Comparison of ENCODE assay signal across 21 mouse cellular contexts in genomic region chr13:110048767-110049434, GRCm38 (mm10).
A peak's percentile ranks its signal among the peaks of the same experiment; 100 is the strongest.
DNase-seq lines count a peak whose midpoint lies in the region; ATAC-seq and TF ChIP-seq lines count a peak whose summit lies in the region.
"Had no signal": no experiment of that assay in that cellular context is flagged by ENCODE, and none has a peak within 500 bp of the region (broad histone marks: within the 10 kb centered on the region; RNA-seq: fewer than 3 reads in every experiment).

No protein-coding gene starts in this region.

- H3K4me1 ChIP-seq in spleen, adult 2 months (ENCODE audit: control insufficient read depth, insufficient read depth, insufficient read length), result peaks cover 9% of the 10 kb centered on the region; the same call in 1 of the 2 replicates
- peaks cover 0 to 6% of the 10 kb centered on the region in 2 experiments; a peak in 1 of 4 replicates for H3K4me1 ChIP-seq in CH12.LX (ENCODE audit: control insufficient read depth in 1 of 2, insufficient read depth in 2 of 2)
- H3K4me1 ChIP-seq: forebrain, embryonic 13.5 days; intestine, embryonic 15.5 days; midbrain, embryonic 12.5 days; neural tube, embryonic 15.5 days had no signal

- peak; percentile 14 for ATAC-seq in inflammation-experienced regulatory T-cells, adult 6 months
- ATAC-seq: forebrain, embryonic 13.5 days; intestine, embryonic 15.5 days had no signal

- DNase-seq in spleen, adult 2 months (ENCODE audit: low read depth in 1 of 2, low spot score in 2 of 2), result peak; percentile 4 to 15
- no peak for DNase-seq in spleen, postnatal 4 days (ENCODE audit: low spot score in 2 of 2)
- DNase-seq in CH12.LX (ENCODE audit: extremely low read depth) (peak; percentile 73), liver (no peak)
- peak; percentile 14 for DNase-seq in thymus, postnatal 25 days
- no peak for DNase-seq in c-Kit-positive CD71-positive TER-119-positive erythroid progenitor cells, embryonic 14.5 days (ENCODE audit: low spot score)
- no peak for DNase-seq in embryo, embryonic 11 days
- DNase-seq: cerebellum, postnatal 14 days; gastrocnemius, postnatal 25 days; left cerebral cortex, postnatal 4 days; lung, adult 2 months had no signal

- H3K36me3 ChIP-seq in spleen, adult 2 months (ENCODE audit: control insufficient read depth, insufficient read depth, low read length), result no peaks in the 10 kb centered on the region
- H3K36me3 ChIP-seq in CH12.LX (replicated peaks in 1 of 2; ENCODE audit: control insufficient read depth in 1 of 2, insufficient read depth in 1 of 2, low read length in 1 of 2), result no peaks in the 10 kb centered on the region
- H3K36me3 ChIP-seq: heart, embryonic 13.5 days; intestine, embryonic 15.5 days; midbrain, embryonic 12.5 days had no signal

- H3K9me3 ChIP-seq in CH12.LX (replicated peaks; ENCODE audit: low read length), result peaks cover 14% of the 10 kb centered on the region
- H3K9me3 ChIP-seq: forebrain, embryonic 13.5 days; heart, embryonic 13.5 days; intestine, embryonic 15.5 days; midbrain, embryonic 12.5 days; neural tube, embryonic 15.5 days had no signal

- TF ChIP-seq EP300 in CH12.LX (IDR thresholded peaks at IDR 0.05; ENCODE audit: low read length), result no peak

- H3K4me3 ChIP-seq in spleen, adult 2 months (ENCODE audit: extremely low read depth, insufficient read depth, insufficient read length), result no peak overlapping the region
- no peak overlapping the region for H3K4me3 ChIP-seq in CH12.LX (replicated peaks in 1 of 3; ENCODE audit: low read depth in 2 of 3, low read length in 2 of 3, poor library complexity in 1 of 3)
- H3K4me3 ChIP-seq: forebrain, embryonic 13.5 days; heart, embryonic 13.5 days; intestine, embryonic 15.5 days; layer of hippocampus, adult 2 months; midbrain, embryonic 12.5 days; neural tube, embryonic 15.5 days had no signal

- in situ Hi-C loops in CH12.LX (cut with MboI; ENCODE audit: low pct_ligation_motif_present, low pct_unique_long_range_greater_than_20kb, low sequenced_read_pairs), result no loop called here

- TF ChIP-seq POLR2A in spleen, adult 2 months (IDR thresholded peaks at IDR 0.05; ENCODE audit: low read depth, low read length), result no peak
- no peak for TF ChIP-seq POLR2A in CH12.LX (IDR thresholded peaks at IDR 0.05; ENCODE audit: low read depth, low read length)

- no peaks in the 10 kb centered on the region for H3K79me2 ChIP-seq in CH12.LX (replicated peaks; ENCODE audit: control insufficient read depth, extremely low read depth, insufficient read depth, poor library complexity, severe bottlenecking)

- 5% methylated on average over 5 of the region's 5 CpGs for WGBS in spleen, adult 2 months

- dilution Hi-C loops in CH12.LX (cut with MboI; ENCODE audit: extremely low pct_ligation_motif_present, extremely low pct_unique_long_range_greater_than_20kb, low sequenced_read_pairs), result no loop called here

- no peak for TF ChIP-seq RAD21 in CH12.LX (IDR thresholded peaks at IDR 0.05; ENCODE audit: low read depth, low read length)

- no peaks in the 10 kb centered on the region for H3K27me3 ChIP-seq in spleen, adult 2 months (ENCODE audit: control insufficient read depth, insufficient read depth, low read length)
- no peaks in the 10 kb centered on the region for H3K27me3 ChIP-seq in CH12.LX (replicated peaks)
- H3K27me3 ChIP-seq: forebrain, embryonic 13.5 days; heart, embryonic 13.5 days; intestine, embryonic 15.5 days; midbrain, embryonic 12.5 days; neural tube, embryonic 15.5 days had no signal

- no peak overlapping the region for H3K4me2 ChIP-seq in CH12.LX (ENCODE audit: insufficient read depth, low read depth, poor library complexity, severe bottlenecking)
- H3K4me2 ChIP-seq: forebrain, embryonic 13.5 days; heart, embryonic 13.5 days; intestine, embryonic 15.5 days; liver, embryonic 11.5 days; midbrain, embryonic 12.5 days; neural tube, embryonic 15.5 days had no signal

- TF ChIP-seq CTCF in spleen, adult 2 months (IDR thresholded peaks at IDR 0.05; ENCODE audit: extremely low read depth, insufficient read depth, insufficient read length, insufficient replicate concordance), result no peak
- no peak for TF ChIP-seq CTCF in CH12.LX (conservative IDR thresholded peaks at IDR 0.05 in 1 of 2, IDR thresholded peaks at IDR 0.05 in 1 of 2; ENCODE audit: low read depth in 2 of 2, low read length in 2 of 2)

- H3K27ac ChIP-seq in spleen, adult 2 months (ENCODE audit: insufficient read depth, low read length), result no peak overlapping the region
- H3K27ac ChIP-seq in CH12.LX (ENCODE audit: insufficient read depth, low read depth), result no peak overlapping the region
- H3K27ac ChIP-seq: forebrain, embryonic 13.5 days; heart, embryonic 13.5 days; intestine, embryonic 15.5 days; kidney, postnatal 0 days; layer of hippocampus, adult 2 months; macrophage; midbrain, embryonic 12.5 days; neural tube, embryonic 15.5 days had no signal

- H3K9ac ChIP-seq in CH12.LX (ENCODE audit: insufficient read depth, low read depth), result no peak overlapping the region
- H3K9ac ChIP-seq: forebrain, embryonic 13.5 days; heart, embryonic 13.5 days; intestine, embryonic 15.5 days; midbrain, embryonic 12.5 days; neural tube, embryonic 15.5 days had no signal

TF ChIP-seq in CH12.LX, 34 proteins besides CTCF, POLR2A, EP300 and RAD21:
- TF ChIP-seq RCOR1 (conservative IDR thresholded peaks at IDR 0.05; ENCODE audit: low read depth, low read length) (no peak), MEF2A (IDR thresholded peaks at IDR 0.05; ENCODE audit: borderline replicate concordance, low read depth, low read length) (no peak), ZNF384 (IDR thresholded peaks at IDR 0.05; ENCODE audit: low read depth, low read length) (no peak), HCFC1 (IDR thresholded peaks at IDR 0.05; ENCODE audit: low read depth, low read length) (no peak), PAX5 (IDR thresholded peaks at IDR 0.05; ENCODE audit: low read length) (no peak), ETS1 (conservative IDR thresholded peaks at IDR 0.05; ENCODE audit: low read depth, low read length) (no peak), MAX (IDR thresholded peaks at IDR 0.05; ENCODE audit: low read length) (no peak), JUND (conservative IDR thresholded peaks at IDR 0.05; ENCODE audit: low read depth, low read length) (no peak), MYC (IDR thresholded peaks at IDR 0.05; ENCODE audit: low read depth, low read length) (no peak), CHD2 (IDR thresholded peaks at IDR 0.05; ENCODE audit: low read length) (no peak), MXI1 (IDR thresholded peaks at IDR 0.05; ENCODE audit: low read depth, low read length) (no peak), UBTF (IDR thresholded peaks at IDR 0.05; ENCODE audit: low read depth, low read length) (no peak), NELFE (IDR thresholded peaks at IDR 0.05; ENCODE audit: low read depth, low read length) (no peak), ZKSCAN1 (IDR thresholded peaks at IDR 0.05; ENCODE audit: borderline replicate concordance, low read depth, low read length) (no peak), NRF1 (IDR thresholded peaks at IDR 0.05; ENCODE audit: low read depth, low read length) (no peak)

Comparison
In these comparisons a context has a peak if more than half of its experiments do, and no peak if none do; other contexts are left out.
1. DNase-seq: peak in spleen, adult 2 months (2 of 2), CH12.LX (single experiment) and thymus, postnatal 25 days (single experiment); none in spleen, postnatal 4 days (0 of 2), c-Kit-positive CD71-positive TER-119-positive erythroid progenitor cells, embryonic 14.5 days (single experiment), embryo, embryonic 11 days (single experiment) and liver (single experiment).